Mouse (Mus musculus) left cerebral cortex, adult 8-10 months (tissue): ENCODE data around the gene Usp9x. TPM values are rescaled to one million over a fixed set of nuclear protein-coding genes. Genes with fewer than 3 reads are reported as not detected.

ENCODE experiments used
- DNase-seq, 2 experiments: peaks; one replicate each; pipeline ENCODE4 v3.0.0; 2022; ENCODE audit warnings: low spot score in 2 of 2
- total RNA-seq, 4 experiments: library from RNA; stranded (reverse); gene quantifications; 2 replicates each; pipeline ENCODE4 v1.2.4; 2022

Usp9x gene
- total RNA-seq: 100 to 1,000 TPM; 213 to 269 (median 245) TPM

DNA sequence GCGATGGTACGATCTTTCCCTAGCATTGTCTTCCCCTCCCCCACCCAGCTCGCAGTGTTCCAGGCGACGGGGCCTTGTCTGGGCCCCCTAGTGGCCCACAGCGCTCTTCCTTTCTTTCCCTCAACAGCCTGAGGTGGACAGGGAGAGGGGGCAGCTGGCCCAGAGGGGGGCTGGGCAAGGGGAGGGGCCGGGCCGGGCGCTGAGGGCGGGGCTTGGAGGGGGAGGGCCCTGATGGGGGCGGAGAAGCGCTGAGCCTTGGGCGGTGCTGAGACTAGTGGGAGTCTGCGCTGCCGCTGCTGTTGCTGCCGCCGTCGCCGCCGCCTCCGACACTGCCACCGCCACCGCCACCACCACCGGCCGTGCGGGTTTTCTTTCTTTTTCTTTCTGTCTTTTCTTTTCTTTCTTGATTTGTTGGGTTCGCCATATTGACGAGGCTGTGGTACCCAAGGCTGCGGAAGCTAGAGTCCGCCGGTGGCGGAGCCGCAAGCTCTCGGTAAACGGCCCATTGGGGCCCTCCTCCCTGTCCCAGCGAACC is at the start of gene Usp9x:
TSS of gene Usp9x (plus strand) at position 258 of the 535 bp plus-strand sequence.
- peak in 1 of 2 experiments; percentile 36 for DNase-seq

- DNase-seq: no peak
Measured at GRCm38 (mm10) chrX:13022547-13023310, 48.6 kb upstream of the Usp9x start.

- no peak for DNase-seq
Measured at GRCm38 (mm10) chrX:13024539-13025202, 46.6 kb upstream of the Usp9x start.

DNA sequence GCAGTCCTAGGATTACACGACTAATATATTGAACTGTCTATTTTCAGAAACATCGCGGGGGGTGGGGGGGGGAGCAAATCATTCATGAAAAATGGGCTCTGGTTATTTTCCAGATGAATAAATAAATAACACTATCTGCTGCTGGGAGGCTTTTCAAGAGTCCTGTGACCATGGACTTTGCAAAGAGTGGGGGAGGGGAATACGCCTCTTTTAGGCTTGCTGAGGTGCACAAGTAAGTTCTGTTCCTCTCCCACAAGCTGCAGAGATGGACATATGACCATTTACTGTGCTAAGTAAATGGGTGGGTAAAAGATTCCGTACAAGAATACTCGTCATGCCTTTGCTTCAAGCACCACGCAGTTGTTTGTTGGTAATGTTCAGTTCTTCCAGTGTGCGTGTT is 46.0 kb upstream of the Usp9x start:
- no peak for DNase-seq

DNA sequence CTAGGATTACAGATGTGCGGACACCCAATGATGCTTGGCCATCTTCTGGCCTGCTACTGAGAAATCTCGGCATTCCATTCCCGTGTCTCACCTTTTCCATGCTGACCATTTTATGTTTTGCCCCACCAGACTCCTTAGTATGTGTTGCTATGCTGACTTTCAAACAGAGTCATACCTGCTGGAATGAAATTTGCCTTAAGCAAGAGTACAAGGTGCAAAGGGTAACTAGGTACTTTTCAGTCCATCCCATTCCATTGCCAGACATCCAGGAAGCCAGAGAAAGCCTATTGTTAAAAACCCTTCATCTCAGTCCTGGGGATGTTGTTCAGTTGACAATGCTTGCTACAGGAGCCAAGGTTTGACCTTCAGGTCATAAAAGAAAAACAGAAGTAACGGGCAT is 43.1 kb upstream of the Usp9x start:
- DNase-seq: no peak

DNA sequence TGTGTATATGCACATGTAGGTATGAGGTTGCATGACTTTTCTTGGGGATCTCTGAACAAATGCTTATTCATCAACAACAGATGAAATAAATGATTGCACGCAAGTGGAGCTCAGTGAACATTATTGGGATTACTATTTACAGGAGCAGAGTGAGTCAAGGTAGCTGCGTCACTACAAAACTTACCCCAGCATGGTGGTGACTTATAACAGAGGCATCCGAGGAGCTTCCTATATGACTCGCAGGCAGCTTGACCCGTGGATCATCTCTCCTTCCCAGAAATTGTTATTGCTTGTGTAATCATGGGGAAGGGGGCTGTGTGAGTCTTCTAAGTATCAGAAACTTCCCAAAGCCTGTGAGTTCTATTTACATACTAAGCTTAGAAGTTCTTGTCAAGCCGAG is 41.3 kb upstream of the Usp9x start:
- DNase-seq: no peak

GRCm38 (mm10) chrX:13037085-13037484 is 34.2 kb upstream of the Usp9x start:
- no peak for DNase-seq

DNA sequence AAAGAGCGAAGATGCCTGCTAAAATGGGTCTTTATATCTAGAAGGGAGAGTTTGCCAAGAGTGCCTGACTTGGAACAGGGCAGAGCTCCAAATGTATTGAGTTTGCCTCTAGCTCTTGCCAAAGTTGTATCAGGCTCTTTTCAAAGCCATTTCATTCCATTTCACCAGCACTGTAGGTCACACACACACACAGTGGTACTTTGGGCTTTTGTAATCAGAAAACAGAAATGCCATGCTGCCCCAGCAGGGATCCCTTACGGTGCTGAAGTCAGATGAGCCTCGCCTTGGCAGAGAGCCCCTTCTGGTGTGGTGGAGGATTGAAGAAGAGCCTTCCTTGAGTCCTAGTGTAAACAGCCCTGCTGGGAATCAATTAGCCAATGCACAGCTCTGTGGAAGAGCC is 32.1 kb upstream of the Usp9x start:
- peak in 1 of 2 experiments; percentile 19 for DNase-seq

- no peak for DNase-seq
Measured at GRCm38 (mm10) chrX:13040391-13040790, 30.9 kb upstream of the Usp9x start.

DNA sequence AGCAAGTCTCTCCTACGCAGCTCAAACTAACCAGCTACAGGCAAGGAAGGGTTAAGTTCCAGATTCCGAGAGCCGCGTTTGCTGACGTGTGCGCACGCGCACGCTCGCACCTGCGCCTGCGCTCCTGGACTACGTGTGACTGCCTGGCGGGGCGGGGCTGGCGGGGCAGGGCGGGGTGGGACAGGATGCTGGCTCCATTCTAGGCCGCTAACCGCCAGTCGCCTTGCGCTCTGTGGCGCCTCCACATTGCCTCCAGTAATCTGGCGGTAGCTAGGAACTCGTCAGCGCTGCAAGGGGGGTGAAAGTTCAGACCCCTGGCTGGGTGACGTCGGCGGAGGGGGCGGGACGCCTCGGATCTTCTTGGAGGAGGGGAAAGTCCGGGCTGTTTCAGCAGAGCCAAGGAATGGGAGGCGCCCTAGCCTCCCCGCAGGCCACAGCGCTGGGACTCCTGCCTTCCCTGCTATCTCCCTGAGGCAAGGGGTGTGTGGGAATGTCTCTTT is 29.6 kb upstream of the Usp9x start:
- peak; percentile 69 to 91 for DNase-seq

GRCm38 (mm10) chrX:13043780-13044179 is 27.5 kb upstream of the Usp9x start:
- no peak for DNase-seq

DNA sequence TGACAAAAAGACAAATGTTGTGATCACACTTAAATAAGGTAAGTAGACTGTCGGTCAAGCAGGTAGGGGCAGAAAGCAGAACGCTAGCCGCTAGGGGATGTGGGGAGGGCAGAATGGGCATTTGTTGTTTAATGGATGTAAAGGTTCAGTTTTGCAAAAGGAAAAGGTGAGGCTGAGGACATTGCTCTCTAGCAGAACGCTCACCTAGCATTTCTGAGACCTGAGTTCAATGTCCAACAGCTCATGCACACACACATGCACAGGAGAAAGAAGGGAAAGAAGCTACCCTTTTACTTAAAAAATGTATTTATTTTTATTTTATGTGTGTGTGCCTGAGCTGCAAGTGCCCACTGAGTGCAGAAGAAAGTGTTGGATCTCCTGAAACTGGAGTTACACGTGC is 26.6 kb upstream of the Usp9x start:
- DNase-seq: no peak

DNA sequence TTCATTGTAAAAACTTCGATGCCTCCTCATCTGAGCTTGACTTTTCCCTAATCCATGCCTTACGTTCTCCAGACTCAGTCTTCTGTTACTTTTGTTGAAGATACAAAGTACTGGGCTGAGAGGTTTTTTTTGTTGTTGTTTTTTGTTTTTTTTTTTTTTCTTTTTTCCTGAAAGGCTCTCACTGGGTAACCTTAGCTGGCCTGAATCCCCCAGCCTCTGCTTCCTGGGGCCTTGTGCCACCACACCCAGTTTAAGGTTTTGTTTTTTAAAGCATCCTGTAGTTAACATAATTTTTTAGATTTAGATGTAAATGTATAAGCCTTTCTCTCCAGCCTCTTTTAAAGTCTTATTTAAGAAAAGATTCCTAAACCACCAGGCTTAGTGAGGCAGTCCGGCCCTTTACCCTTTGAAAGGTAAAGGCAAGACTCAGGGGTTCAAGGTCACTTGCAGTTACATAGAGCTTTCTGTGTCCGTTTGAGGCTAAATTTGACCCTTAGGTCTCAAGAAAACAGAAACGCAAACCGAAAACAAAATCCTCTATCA is 24.3 kb upstream of the Usp9x start:
- no peak for DNase-seq

GRCm38 (mm10) chrX:13047631-13048345 is 23.5 kb upstream of the Usp9x start:
- DNase-seq: peak; percentile 18 to 47

- DNase-seq: no peak
Measured at GRCm38 (mm10) chrX:13054612-13055011, 16.7 kb upstream of the Usp9x start.

DNA sequence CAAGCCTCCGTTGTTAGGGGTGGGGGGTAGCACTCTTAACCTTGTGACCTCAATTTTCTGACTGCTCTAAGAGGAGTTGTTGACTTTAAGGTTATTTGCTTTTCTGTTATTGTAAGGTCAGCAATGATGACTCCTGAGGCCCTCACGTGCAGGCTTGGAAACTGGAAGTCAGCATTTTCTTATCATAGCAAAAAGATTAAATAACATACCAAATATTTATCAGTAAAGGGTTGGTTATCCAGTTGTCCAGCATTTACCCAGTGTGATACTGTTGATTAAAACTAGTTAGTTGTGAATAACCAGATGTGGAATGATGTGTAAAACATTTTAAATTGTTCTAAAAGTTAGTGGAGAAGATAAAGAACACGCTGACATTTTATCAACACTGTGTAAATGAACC is 9.3 kb upstream of the Usp9x start:
- DNase-seq: no peak

DNA sequence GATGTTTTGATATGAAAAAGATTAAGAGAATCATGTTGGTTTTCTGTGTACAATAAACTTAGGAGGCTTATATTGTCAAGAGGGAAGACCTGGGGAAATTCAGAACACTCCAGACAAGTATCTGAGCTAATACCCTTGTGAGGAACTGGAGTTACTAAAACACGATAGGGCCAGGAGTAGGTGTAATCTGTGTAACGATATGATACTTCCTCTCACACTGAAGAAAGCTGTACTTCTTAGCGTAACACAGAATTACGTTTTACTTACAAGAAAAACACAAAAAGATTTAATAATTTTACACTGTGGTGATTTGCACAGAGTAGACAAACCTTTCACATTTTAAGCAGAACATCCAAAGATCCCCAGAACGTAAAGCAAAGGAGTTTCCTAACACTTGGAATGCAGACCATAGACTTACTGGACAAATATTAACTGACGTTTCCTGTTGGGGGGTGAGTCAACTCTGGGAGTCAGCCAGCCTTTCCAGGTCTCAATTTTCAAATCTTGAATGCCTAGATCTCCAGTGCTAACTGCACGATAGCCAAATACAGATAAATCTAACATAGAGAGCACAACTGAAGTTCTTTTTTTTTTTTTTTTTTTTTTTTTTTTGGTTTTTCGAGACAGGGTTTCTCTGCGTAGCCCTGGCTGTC is 6.9 kb upstream of the Usp9x start:
- no peak for DNase-seq

DNA sequence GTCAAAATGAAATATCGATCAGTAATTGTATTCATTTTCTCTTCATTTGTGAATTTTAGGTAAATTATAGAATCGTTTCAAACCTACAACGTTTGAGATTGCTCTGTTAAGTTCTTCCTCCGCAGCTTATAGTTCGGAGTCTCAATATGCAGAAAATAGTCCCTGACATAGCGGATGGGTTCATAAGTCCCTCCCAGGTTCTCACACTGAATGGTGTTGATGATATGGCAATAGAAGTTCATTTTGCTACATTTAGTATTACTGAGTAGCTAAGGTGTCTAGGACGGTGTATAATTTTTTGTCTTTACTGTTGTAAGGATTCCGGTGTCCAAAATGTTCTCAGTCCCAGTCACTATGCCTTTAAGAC is 1.1 kb upstream of the Usp9x start:
- peak in 1 of 2 experiments; percentile 10 for DNase-seq

- peak; percentile 71 to 95 for DNase-seq
Measured at GRCm38 (mm10) chrX:13070573-13071240, 591 bp upstream of the Usp9x start.

- peak; percentile 34 to 44 for DNase-seq
Measured at GRCm38 (mm10) chrX:13071776-13072460, 620 bp downstream of the Usp9x start.
